Mouse (Mus musculus): Measurements from ENCODE around the gene Fntb. TPM values are rescaled to one million over a fixed set of nuclear protein-coding genes. Genes with fewer than 3 reads are reported as not detected.
A peak's percentile ranks its signal among the peaks of the same experiment; 100 is the strongest.

Gene Fntb
- polyA plus RNA-seq, 1 experiment from 2014 or later, result 40.2 TPM

DNA sequence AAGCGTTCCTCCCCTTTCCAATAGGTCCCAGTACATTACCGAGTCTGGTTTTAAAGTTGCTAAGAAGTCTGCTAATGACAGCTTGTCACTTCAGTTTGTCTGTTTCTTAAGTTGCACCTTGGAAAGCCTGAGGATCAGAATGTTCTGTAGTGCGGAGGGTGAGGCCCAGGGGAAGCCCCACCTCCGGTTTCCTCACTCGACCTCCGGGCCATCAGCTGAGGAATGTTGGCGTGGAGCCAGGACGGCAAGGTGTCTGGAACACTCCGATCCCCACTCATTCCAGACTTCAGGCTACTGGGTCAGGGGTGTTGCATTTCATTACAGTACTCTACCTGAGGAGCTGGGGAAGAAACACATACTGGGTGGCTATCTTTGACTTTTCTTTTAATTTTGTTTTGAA lies 118.4 kb downstream of the Fntb start:
- no peaks in the 10 kb centered on the region for H3K27me3 ChIP-seq (ENCODE audit: control insufficient read depth, insufficient read depth, low read length)

DNA sequence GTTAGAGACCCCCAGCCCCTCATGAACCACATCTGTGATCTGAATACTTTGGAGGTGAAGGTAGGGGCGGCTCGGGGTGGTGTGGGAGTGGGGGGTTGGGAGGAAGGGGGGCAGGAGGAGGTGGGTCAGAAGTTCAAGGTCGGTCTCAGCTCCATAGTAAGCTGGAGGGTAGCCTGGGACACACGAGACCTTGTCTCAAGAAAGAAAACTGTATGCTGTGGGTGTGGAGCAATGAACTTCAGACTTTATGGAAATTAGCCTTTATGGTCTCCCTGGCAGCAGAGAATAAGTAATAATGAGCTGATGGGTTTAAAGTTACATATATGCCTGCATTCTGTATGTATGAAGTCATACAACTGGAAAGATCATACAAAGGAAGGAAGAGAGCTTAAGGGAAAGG lies 119.7 kb downstream of the Fntb start:
- Histone ChIP-seq H3K27me3 (ENCODE audit: control insufficient read depth, insufficient read depth, low read length) (no peaks in the 10 kb centered on the region), H3K4me1 (ENCODE audit: control insufficient read depth, insufficient read depth, low read length) (no peaks in the 10 kb centered on the region), H3K9ac (replicated peaks; ENCODE audit: low read depth, low read length) (no peak overlapping the region), H3K4me3 (ENCODE audit: low read depth, low read length) (no peak overlapping the region), H3K9me3 (ENCODE audit: control insufficient read depth, low read length) (no peaks in the 10 kb centered on the region), H3K36me3 (ENCODE audit: control insufficient read depth, insufficient read depth, low read length) (no peaks in the 10 kb centered on the region; the same call in 1 of the 2 replicates), H3K27ac (ENCODE audit: low read depth, low read length) (no peak overlapping the region), H3K4me2 (ENCODE audit: low read depth, low read length) (no peak overlapping the region)
- WGBS, result 95% methylated on average over 4 of the region's 4 CpGs
- ATAC-seq (ENCODE audit: low read depth), result no peak

More for the DNA sequence above, 118.4 kb downstream of the Fntb start:
- no peaks in the 10 kb centered on the region; the same call in 1 of the 2 replicates for H3K36me3 ChIP-seq (ENCODE audit: control insufficient read depth, insufficient read depth, low read length)
- H3K4me1 ChIP-seq (ENCODE audit: control insufficient read depth, insufficient read depth, low read length), result no peaks in the 10 kb centered on the region
- H3K9me3 ChIP-seq (ENCODE audit: control insufficient read depth, low read length), result no peaks in the 10 kb centered on the region
- ATAC-seq (ENCODE audit: low read depth), result no peak
- no peak overlapping the region for H3K9ac ChIP-seq (replicated peaks; ENCODE audit: low read depth, low read length)
- no peak overlapping the region for H3K4me2 ChIP-seq (ENCODE audit: low read depth, low read length)
- no peak overlapping the region for H3K4me3 ChIP-seq (ENCODE audit: low read depth, low read length)
- 81% methylated on average over 9 of the region's 9 CpGs for WGBS
- no peak overlapping the region for H3K27ac ChIP-seq (ENCODE audit: low read depth, low read length)

DNA sequence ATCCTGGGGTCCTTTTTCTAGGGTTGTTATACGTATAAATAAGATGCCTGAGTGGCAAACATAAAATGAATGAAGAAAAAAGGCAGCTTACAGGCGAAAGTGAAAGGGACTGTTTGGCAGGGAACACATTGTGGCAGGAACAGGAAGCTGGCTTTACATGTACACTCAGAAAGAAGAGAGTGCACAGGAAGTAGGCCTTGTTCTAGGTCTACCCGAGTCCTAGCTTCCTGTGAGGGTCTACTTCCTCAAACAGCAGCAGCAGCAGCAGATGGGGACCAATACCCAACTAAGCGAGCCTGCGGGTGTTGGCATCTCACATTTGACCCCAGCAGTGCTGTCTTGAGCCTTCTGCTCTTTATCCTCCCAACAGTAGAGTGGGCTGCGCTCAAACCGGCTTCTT lies 121.4 kb downstream of the Fntb start:
- Histone ChIP-seq H3K27ac (ENCODE audit: low read depth, low read length) (no peak overlapping the region), H3K4me3 (ENCODE audit: low read depth, low read length) (no peak overlapping the region), H3K4me2 (ENCODE audit: low read depth, low read length) (no peak overlapping the region), H3K9me3 (ENCODE audit: control insufficient read depth, low read length) (no peaks in the 10 kb centered on the region), H3K27me3 (ENCODE audit: control insufficient read depth, insufficient read depth, low read length) (no peaks in the 10 kb centered on the region), H3K9ac (replicated peaks; ENCODE audit: low read depth, low read length) (no peak overlapping the region), H3K36me3 (ENCODE audit: control insufficient read depth, insufficient read depth, low read length) (no peaks in the 10 kb centered on the region; the same call in 1 of the 2 replicates), H3K4me1 (ENCODE audit: control insufficient read depth, insufficient read depth, low read length) (no peaks in the 10 kb centered on the region)
- ATAC-seq (ENCODE audit: low read depth), result no peak
- WGBS, result 85% methylated on average over 7 of the region's 7 CpGs

DNA sequence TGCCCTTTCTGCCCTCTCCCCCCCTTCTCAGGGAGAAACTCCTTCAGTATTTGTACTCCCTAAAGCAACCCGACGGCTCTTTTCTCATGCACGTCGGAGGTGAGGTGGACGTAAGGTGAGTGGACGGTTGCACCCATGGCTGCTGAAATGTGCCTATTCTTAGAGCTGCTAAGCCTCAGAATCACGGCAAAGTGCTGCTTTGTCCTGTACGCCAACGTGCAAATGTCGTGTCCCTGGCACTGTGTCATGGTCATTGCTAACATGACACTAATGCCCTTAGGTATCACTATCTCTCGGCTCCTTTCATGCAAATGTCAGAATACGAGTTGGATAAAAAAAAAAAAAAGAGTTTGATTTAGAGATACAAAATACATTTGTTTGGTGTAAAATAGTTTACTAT lies 122.6 kb downstream of the Fntb start:
- H3K27me3 ChIP-seq (ENCODE audit: control insufficient read depth, insufficient read depth, low read length), result no peaks in the 10 kb centered on the region
- H3K4me3 ChIP-seq (ENCODE audit: low read depth, low read length), result no peak overlapping the region
- no peaks in the 10 kb centered on the region for H3K4me1 ChIP-seq (ENCODE audit: control insufficient read depth, insufficient read depth, low read length)
- no peak overlapping the region for H3K27ac ChIP-seq (ENCODE audit: low read depth, low read length)
- no peaks in the 10 kb centered on the region; the same call in 1 of the 2 replicates for H3K36me3 ChIP-seq (ENCODE audit: control insufficient read depth, insufficient read depth, low read length)
- 94% methylated on average over 12 of the region's 12 CpGs for WGBS
- no peak overlapping the region for H3K4me2 ChIP-seq (ENCODE audit: low read depth, low read length)
- no peak for ATAC-seq (ENCODE audit: low read depth)
- H3K9me3 ChIP-seq (ENCODE audit: control insufficient read depth, low read length), result no peaks in the 10 kb centered on the region
- no peak overlapping the region for H3K9ac ChIP-seq (replicated peaks; ENCODE audit: low read depth, low read length)

DNA sequence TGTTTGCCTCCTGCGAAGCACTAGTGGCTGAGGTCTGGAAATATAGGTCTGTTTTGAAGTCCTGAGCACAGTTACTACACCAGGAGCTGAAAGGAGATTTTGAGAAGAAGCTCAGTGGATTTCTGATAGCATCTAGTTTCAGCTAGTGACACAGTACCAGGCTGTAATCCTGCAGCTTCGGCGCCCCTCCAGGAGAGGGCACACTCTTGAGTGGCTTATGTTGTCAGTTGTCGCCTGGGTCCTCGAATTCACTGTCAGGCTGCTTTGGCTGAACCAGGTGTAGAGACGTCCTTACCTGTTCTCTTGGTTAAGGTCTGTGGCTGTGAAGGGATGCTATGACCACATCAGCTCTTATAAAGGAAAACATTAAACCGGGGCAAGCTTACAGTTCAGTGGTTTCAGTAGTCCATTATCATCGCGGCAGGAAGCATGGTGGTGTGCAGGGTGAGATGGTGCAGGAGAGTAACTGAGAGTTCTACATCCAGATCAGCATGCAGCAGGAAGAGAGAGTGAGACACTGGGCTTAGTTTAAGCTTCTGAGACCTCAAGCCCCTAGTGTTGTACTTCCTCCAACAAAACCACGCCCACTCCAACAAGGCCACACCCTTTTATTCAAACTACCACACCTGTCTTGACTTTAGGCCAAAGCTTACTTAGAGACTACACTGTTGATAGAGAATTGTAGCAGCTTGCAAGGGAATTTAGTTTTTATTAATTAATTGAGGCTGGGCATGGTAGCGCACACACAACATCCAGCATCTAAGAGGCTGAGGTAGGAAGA lies 124.2 kb downstream of the Fntb start:
- no peak for ATAC-seq (ENCODE audit: low read depth)
- Histone ChIP-seq H3K9ac (replicated peaks; ENCODE audit: low read depth, low read length) (no peak overlapping the region), H3K36me3 (ENCODE audit: control insufficient read depth, insufficient read depth, low read length) (no peaks in the 10 kb centered on the region; the same call in 1 of the 2 replicates), H3K27me3 (ENCODE audit: control insufficient read depth, insufficient read depth, low read length) (no peaks in the 10 kb centered on the region), H3K4me2 (ENCODE audit: low read depth, low read length) (no peak overlapping the region), H3K4me3 (ENCODE audit: low read depth, low read length) (no peak overlapping the region), H3K27ac (ENCODE audit: low read depth, low read length) (no peak overlapping the region), H3K4me1 (ENCODE audit: control insufficient read depth, insufficient read depth, low read length) (no peaks in the 10 kb centered on the region), H3K9me3 (ENCODE audit: control insufficient read depth, low read length) (no peaks in the 10 kb centered on the region)
- WGBS, result 94% methylated on average over 11 of the region's 11 CpGs

DNA sequence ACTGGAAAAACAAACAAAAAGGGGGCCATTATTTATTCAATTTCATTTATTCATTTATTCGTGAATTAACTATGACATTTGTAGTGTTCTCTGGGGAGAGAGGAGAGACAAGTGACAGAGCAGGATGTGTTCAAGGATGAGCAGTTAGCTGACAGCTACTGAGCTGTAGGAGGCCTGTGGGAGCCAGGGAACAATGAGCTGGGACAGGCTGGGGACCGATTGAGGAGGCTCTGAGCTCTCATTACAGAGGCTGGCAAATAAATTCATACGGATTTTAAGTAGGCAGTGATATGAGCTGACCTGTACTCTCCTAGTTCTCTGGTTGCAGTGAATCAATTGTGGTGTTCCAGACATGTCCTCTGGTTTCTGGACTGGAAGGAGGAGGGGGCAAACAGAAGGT lies 125.8 kb downstream of the Fntb start:
- H3K9ac ChIP-seq (replicated peaks; ENCODE audit: low read depth, low read length), result no peak overlapping the region
- no peak overlapping the region for H3K4me3 ChIP-seq (ENCODE audit: low read depth, low read length)
- no peak overlapping the region for H3K4me2 ChIP-seq (ENCODE audit: low read depth, low read length)
- WGBS, result 57% methylated on average over 3 of the region's 3 CpGs
- H3K36me3 ChIP-seq (ENCODE audit: control insufficient read depth, insufficient read depth, low read length), result no peaks in the 10 kb centered on the region; the same call in 1 of the 2 replicates
- H3K27ac ChIP-seq (ENCODE audit: low read depth, low read length), result no peak overlapping the region
- H3K4me1 ChIP-seq (ENCODE audit: control insufficient read depth, insufficient read depth, low read length), result no peaks in the 10 kb centered on the region
- 0 out of 2 replicates have a peak, but pooled peaks have one; percentile 41 for ATAC-seq (ENCODE audit: low read depth)
- H3K9me3 ChIP-seq (ENCODE audit: control insufficient read depth, low read length), result no peaks in the 10 kb centered on the region
- no peaks in the 10 kb centered on the region for H3K27me3 ChIP-seq (ENCODE audit: control insufficient read depth, insufficient read depth, low read length)

DNA sequence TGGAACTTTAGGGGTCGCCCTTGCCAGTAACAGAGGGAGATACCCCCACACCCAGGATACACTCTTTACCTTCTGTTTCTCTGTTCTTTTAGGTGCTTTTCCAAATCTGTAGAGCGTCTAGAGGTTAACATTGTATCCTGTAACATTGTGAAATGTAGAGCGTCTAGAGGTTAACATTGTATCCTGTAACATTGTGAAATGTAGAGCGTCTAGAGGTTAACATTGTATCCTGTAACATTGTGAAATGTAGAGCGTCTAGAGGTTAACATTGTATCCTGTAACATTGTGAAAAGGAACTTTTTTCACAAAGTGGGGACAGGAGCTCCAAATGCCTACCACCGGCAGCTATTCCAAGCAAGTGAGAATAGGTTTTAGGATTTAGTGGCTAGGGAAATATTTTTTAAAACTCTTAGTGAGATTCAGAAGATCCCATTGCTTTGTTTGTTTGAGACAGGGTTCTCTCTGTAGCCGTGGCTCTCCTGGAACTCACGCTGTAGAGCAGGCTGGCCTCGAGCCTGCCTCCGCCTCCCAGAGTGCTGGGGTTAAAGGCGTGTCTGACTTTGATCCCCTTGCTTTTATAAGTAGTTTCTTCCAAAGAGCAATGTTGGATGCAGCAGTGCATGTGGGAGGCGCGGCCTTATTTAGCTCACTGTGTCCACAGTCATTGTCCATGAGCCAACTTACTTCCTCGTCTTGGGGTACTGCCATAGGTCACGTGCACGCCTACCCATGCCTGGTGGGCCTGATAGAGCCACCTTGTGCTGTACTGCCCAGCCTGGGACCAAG lies 127.7 kb downstream of the Fntb start:
- no peaks in the 10 kb centered on the region for H3K4me1 ChIP-seq (ENCODE audit: control insufficient read depth, insufficient read depth, low read length)
- H3K9ac ChIP-seq (replicated peaks; ENCODE audit: low read depth, low read length), result no peak overlapping the region
- no peak overlapping the region for H3K27ac ChIP-seq (ENCODE audit: low read depth, low read length)
- no peaks in the 10 kb centered on the region for H3K9me3 ChIP-seq (ENCODE audit: control insufficient read depth, low read length)
- no peak overlapping the region for H3K4me2 ChIP-seq (ENCODE audit: low read depth, low read length)
- ATAC-seq (ENCODE audit: low read depth), result no peak
- H3K4me3 ChIP-seq (ENCODE audit: low read depth, low read length), result no peak overlapping the region
- H3K27me3 ChIP-seq (ENCODE audit: control insufficient read depth, insufficient read depth, low read length), result no peaks in the 10 kb centered on the region
- WGBS, result 89% methylated on average over 16 of the region's 16 CpGs
- H3K36me3 ChIP-seq (ENCODE audit: control insufficient read depth, insufficient read depth, low read length), result no peaks in the 10 kb centered on the region

DNA sequence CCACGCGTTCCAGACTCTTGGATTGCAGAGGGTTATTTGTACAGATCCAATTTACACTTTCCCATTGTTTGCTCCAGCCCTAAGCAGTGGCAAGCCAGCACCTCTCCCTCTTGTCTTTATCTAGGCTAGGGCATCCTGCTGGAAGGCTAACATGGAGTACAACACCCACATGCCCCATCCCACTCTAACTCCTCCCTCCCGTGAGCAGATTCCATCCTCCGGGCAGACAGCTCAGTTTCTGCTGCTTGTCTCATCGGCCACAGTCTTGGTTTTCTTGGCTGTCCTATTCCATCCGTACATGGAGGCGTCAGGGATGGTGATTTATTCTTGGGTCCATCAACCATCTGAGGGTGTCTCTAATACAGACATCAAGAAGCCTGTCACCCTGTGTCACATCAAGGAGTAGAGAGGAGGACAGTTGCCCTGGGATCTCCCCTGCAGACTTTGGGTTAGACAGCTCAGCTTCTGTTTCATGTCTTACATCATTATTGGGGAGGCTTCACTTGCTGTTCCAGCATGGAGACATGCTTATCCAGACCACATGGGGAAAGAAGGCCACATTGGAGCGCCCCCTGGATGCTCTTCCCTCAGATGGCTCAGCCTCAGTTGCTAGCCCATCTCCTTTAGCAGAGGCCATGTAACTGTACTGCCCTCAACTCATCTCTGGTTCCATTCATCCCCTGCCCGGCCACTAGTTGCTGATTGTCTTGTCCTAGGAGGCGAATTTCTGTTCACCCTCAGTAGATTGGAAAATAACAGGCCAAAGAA lies 129.6 kb downstream of the Fntb start:
- no peak for ATAC-seq (ENCODE audit: low read depth)
- H3K4me1 ChIP-seq (ENCODE audit: control insufficient read depth, insufficient read depth, low read length), result no peaks in the 10 kb centered on the region
- no peaks in the 10 kb centered on the region for H3K9me3 ChIP-seq (ENCODE audit: control insufficient read depth, low read length)
- no peak overlapping the region for H3K27ac ChIP-seq (ENCODE audit: low read depth, low read length)
- H3K4me2 ChIP-seq (ENCODE audit: low read depth, low read length), result no peak overlapping the region
- no peaks in the 10 kb centered on the region for H3K27me3 ChIP-seq (ENCODE audit: control insufficient read depth, insufficient read depth, low read length)
- WGBS, result 83% methylated on average over 10 of the region's 10 CpGs
- H3K36me3 ChIP-seq (ENCODE audit: control insufficient read depth, insufficient read depth, low read length), result no peaks in the 10 kb centered on the region
- no peak overlapping the region for H3K4me3 ChIP-seq (ENCODE audit: low read depth, low read length)
- H3K9ac ChIP-seq (replicated peaks; ENCODE audit: low read depth, low read length), result no peak overlapping the region

Measured in neural tube, embryonic 14.5 days (tissue).